In genomic region chr11:50130811-50131766, GRCm38 (mm10) we compare ENCODE assay signal across 8 mouse cellular contexts. TPM values are rescaled to one million over a fixed set of nuclear protein-coding genes. Genes with fewer than 3 reads are reported as not detected.
DNase-seq lines count a peak whose midpoint lies in the region; ATAC-seq lines count a peak whose summit lies in the region.

TSS of gene Tbc1d9b (plus strand) at chr11:50131396.

- H3K9me3 ChIP-seq in hindbrain, embryonic 12.5 days (replicated peaks) = no peaks in the 10 kb centered on the region

- ATAC-seq in hindbrain, embryonic 12.5 days (ENCODE audit: low FRiP score) = peak; percentile 94

- peak; percentile 92 for DNase-seq in Muller cell, postnatal 12 days (ENCODE audit: inconsistent ontology term)
- peak; percentile 92 for DNase-seq in cerebellum, adult 9-11 months
- peak; percentile 70 to 85 for DNase-seq in frontal cortex, postnatal 10 days (ENCODE audit: low spot score in 2 of 2)
- peak; percentile 87 to 91 for DNase-seq in layer of hippocampus, postnatal 14 days (ENCODE audit: low spot score in 2 of 2)
- DNase-seq in lung, postnatal 14 days = peak; percentile 94
- peak; percentile 70 for DNase-seq in retina, adult 2 months (ENCODE audit: low read depth, low spot score)
- peak; percentile 88 to 91 for DNase-seq in thymus, postnatal 36 days

- H3K4me2 ChIP-seq in hindbrain, embryonic 12.5 days (replicated peaks) = peak within 1 kb of the TSS; percentile 69

- H3K36me3 ChIP-seq in hindbrain, embryonic 12.5 days = peaks cover 8% of the 10 kb centered on the region

- H3K4me1 ChIP-seq in hindbrain, embryonic 12.5 days = peaks cover 17% of the 10 kb centered on the region

- H3K27ac ChIP-seq in hindbrain, embryonic 12.5 days = peak within 1 kb of the TSS; percentile 90

- WGBS in hindbrain, embryonic 12.5 days = under 1% methylated on average over 67 of the region's 77 CpGs

- H3K27me3 ChIP-seq in hindbrain, embryonic 12.5 days = no peaks in the 10 kb centered on the region

- H3K4me3 ChIP-seq in hindbrain, embryonic 12.5 days = peak within 1 kb of the TSS; percentile 85

- peak within 1 kb of the TSS; percentile 99 for H3K9ac ChIP-seq in hindbrain, embryonic 12.5 days

RNA-seq across cellular contexts. Expression of gene Tbc1d9b, which starts in this region (rescaled TPM):
- polyA plus RNA-seq in hindbrain, embryonic 12.5 days (2016; fragmentation: Nextera tagmentation; extraction: Ambion mirVana) = 46.1 and 51.2 TPM in 2 replicates
- 100 to 1,000 TPM; 104 to 105 TPM for total RNA-seq in layer of hippocampus, postnatal 14 days (2021)

Comparison
In these comparisons a context has a peak if more than half of its experiments do, and no peak if none do; other contexts are left out.
1. Peak in every context shown above with its lines: DNase-seq, ATAC-seq, H3K4me3 ChIP-seq and H3K27ac ChIP-seq.